Mouse (Mus musculus): Measurements from ENCODE around the gene Fry.

Fry gene

GRCm38 (mm10) chr5:150130144-150130543, 11.7 kb downstream of the Fry start:
- DNase-seq (ENCODE audit: low spot score in 2 of 2) = no peak

GRCm38 (mm10) chr5:150131166-150131565, 12.7 kb downstream of the Fry start:
- DNase-seq (ENCODE audit: low spot score in 2 of 2) = no peak

GRCm38 (mm10) chr5:150134651-150135050, 16.2 kb downstream of the Fry start:
- DNase-seq (ENCODE audit: low spot score in 2 of 2) = no peak

GRCm38 (mm10) chr5:150135529-150135928, 17.1 kb downstream of the Fry start:
- DNase-seq (ENCODE audit: low spot score in 2 of 2) = no peak

GRCm38 (mm10) chr5:150137772-150138451, 19.5 kb downstream of the Fry start:
- DNase-seq (ENCODE audit: low spot score in 2 of 2) = no peak

- no peak for DNase-seq (ENCODE audit: low spot score in 2 of 2)
Measured at GRCm38 (mm10) chr5:150140513-150140912, 22.1 kb downstream of the Fry start.

GRCm38 (mm10) chr5:150145967-150146366, 27.5 kb downstream of the Fry start:
- no peak for DNase-seq (ENCODE audit: low spot score in 2 of 2)

- DNase-seq (ENCODE audit: low spot score in 2 of 2) = no peak
Measured at GRCm38 (mm10) chr5:150146612-150147011, 28.2 kb downstream of the Fry start.

- DNase-seq (ENCODE audit: low spot score in 2 of 2) = no peak
Measured at GRCm38 (mm10) chr5:150149725-150150124, 31.3 kb downstream of the Fry start.

- no peak for DNase-seq (ENCODE audit: low spot score in 2 of 2)
Measured at GRCm38 (mm10) chr5:150150986-150151385, 32.5 kb downstream of the Fry start.

- no peak for DNase-seq (ENCODE audit: low spot score in 2 of 2)
Measured at GRCm38 (mm10) chr5:150152071-150152879, 33.8 kb downstream of the Fry start.

- no peak for DNase-seq (ENCODE audit: low spot score in 2 of 2)
Measured at GRCm38 (mm10) chr5:150152880-150153281, 34.4 kb downstream of the Fry start.

GRCm38 (mm10) chr5:150155388-150155787, 36.9 kb downstream of the Fry start:
- peak; percentile 20 to 21 for DNase-seq (ENCODE audit: low spot score in 2 of 2)

- DNase-seq (ENCODE audit: low spot score in 2 of 2) = peak; percentile 40 to 51
Measured at GRCm38 (mm10) chr5:150156063-150156786, 37.8 kb downstream of the Fry start.

GRCm38 (mm10) chr5:150157682-150158081, 39.2 kb downstream of the Fry start:
- peak; percentile 68 to 70 for DNase-seq (ENCODE audit: low spot score in 2 of 2)

- DNase-seq (ENCODE audit: low spot score in 2 of 2) = no peak
Measured at GRCm38 (mm10) chr5:150159151-150159550, 40.7 kb downstream of the Fry start.

- no peak for DNase-seq (ENCODE audit: low spot score in 2 of 2)
Measured at GRCm38 (mm10) chr5:150161193-150161592, 42.7 kb downstream of the Fry start.

GRCm38 (mm10) chr5:150161898-150162297, 43.5 kb downstream of the Fry start:
- no peak for DNase-seq (ENCODE audit: low spot score in 2 of 2)

- DNase-seq (ENCODE audit: low spot score in 2 of 2) = no peak
Measured at GRCm38 (mm10) chr5:150164671-150165070, 46.2 kb downstream of the Fry start.

GRCm38 (mm10) chr5:150166811-150167210, 48.4 kb downstream of the Fry start:
- no peak for DNase-seq (ENCODE audit: low spot score in 2 of 2)

GRCm38 (mm10) chr5:150167287-150167686, 48.8 kb downstream of the Fry start:
- no peak for DNase-seq (ENCODE audit: low spot score in 2 of 2)

GRCm38 (mm10) chr5:150168712-150169111, 50.3 kb downstream of the Fry start:
- peak; percentile 60 to 61 for DNase-seq (ENCODE audit: low spot score in 2 of 2)
